Mouse (Mus musculus): ENCODE data around the gene Tmem178.

Gene Tmem178

GRCm38 (mm10) chr17:81045525-81046150 lies 101.2 kb downstream of the Tmem178 start:
- DNase-seq (ENCODE audit: low read depth, low spot score) = no peak

DNA sequence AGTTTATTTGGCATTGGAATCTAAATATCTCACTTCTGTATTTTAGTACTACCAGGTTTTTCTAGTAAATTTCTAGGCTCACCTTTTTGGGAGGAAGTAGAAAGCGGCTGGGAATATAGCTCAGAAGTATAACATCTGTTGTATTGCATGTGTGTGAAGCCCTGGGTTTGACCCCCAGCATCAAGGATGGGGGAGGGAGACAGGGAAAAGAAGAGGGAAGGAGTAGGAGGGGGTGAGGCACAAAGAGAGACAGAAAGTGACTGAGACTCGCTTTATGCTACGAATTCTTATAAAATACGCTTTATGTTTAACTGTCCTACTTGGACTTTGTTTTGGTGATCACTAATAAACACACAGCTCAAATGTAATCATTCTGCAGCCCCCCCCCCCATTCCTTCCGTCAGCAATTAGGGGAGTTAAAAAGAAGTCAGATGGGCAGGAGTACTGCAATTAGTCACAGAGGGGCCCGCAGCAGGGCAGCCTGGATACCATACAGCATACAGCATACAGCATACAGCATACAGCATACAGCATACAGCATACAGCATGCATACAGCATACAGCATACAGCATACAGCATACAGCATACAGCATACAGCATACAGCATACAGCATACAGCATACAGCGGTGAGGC lies 103.6 kb downstream of the Tmem178 start:
- DNase-seq (ENCODE audit: low read depth, low spot score) = no peak
